Mouse (Mus musculus) adrenal gland, adult (tissue): ENCODE data around the gene Olfr1500.
"Not testable (repeated sequence)": the region's sequence is repeated elsewhere in the genome, so short reads cannot be mapped to it uniquely, and the experiment has no call there.

Source experiments
- DNase-seq, 2 experiments: peaks; one replicate each; pipeline ENCODE4 v3.0.0; 2022 to 2023; ENCODE audit warnings: low spot score in 1 of 2; ENCODE audit not compliant: inconsistent age in 2 of 2

Gene Olfr1500

DNA sequence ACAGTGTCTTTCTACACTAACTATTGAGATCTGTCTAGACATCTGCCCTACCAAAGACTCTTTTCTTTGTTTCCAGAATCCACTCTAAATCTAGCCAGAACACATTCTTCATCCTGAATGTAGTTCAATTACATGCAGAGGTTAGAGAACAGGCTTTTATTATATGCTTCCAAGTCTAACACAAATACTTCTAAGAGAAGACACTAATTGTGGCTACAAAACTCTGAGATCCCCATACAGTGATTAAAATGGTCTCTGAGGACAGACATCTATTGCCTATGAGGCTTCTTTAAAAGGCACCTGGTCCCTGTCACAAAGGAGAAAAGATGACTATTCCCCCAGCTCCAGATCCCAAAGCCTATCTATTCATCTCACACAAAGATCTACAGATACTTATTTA lies at the start of gene Olfr1500:
TSS of gene Olfr1500 (minus strand) at position 101 of the 400 bp plus-strand sequence.
- no peak for DNase-seq

DNA sequence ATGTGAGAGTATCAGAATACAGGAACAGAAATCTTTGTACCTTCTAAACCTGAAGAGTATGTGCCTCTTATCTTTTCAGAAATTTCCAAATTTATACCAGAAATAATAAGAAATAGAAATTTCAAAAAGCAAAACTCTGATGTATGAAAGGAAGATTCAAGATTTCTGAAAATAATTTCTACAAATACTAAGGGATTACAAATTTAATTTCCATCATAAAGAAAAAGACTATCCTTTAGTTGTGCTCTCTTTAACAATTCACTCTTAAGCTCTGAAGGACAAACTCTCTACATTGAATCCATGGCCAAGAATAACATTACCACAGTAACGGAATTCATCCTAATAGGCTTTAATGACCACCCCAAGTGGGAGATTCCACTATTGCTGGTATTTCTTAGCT lies 31.2 kb upstream of the Olfr1500 start, which contains the start of gene Olfr1502:
TSS of gene Olfr1502 (plus strand) at position 301 of the 400 bp plus-strand sequence.
- DNase-seq = no peak

- DNase-seq = not testable (repeated sequence)
These were observed 20.3 kb upstream of the Olfr1500 start, which contains the start of gene Olfr1501 for GRCm38 (mm10) chr19:13850592-13850991. Gene Olfr1501, minus strand, starts transcription at chr19:13850692.

- no peak for DNase-seq
These were observed 1.8 kb downstream of the Olfr1500 start for GRCm38 (mm10) chr19:13828447-13828846.

- no peak for DNase-seq
These were observed 9.4 kb downstream of the Olfr1500 start for GRCm38 (mm10) chr19:13820847-13821246.

DNA sequence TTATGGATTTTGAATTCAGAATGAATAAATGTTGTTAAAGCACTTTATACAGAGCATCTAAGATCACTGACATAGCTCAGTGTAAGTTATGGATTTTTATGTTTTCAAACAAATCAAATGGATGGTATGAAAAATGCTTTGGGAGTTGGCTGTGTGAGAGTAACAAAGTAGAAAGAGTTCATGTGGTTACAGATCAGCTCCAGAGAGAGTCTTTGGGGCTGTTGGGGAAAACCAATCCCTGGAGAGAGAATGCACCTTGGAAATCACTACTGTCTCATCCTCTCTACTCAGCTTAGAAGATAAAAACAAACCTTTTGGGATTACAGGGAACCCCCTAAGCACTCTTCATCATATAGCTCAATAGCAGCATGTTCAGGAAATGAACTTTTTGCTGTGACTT lies 10.9 kb downstream of the Olfr1500 start, which contains the start of gene Olfr1499:
TSS of gene Olfr1499 (minus strand) at position 101 of the 400 bp plus-strand sequence.
- no peak for DNase-seq

- DNase-seq = no peak
These were observed 11.5 kb downstream of the Olfr1500 start for GRCm38 (mm10) chr19:13818827-13819226.

- DNase-seq = no peak
These were observed 17.5 kb downstream of the Olfr1500 start for GRCm38 (mm10) chr19:13812823-13813222.

- not testable (repeated sequence) for DNase-seq
These were observed 24.8 kb downstream of the Olfr1500 start for GRCm38 (mm10) chr19:13805486-13805885.

DNA sequence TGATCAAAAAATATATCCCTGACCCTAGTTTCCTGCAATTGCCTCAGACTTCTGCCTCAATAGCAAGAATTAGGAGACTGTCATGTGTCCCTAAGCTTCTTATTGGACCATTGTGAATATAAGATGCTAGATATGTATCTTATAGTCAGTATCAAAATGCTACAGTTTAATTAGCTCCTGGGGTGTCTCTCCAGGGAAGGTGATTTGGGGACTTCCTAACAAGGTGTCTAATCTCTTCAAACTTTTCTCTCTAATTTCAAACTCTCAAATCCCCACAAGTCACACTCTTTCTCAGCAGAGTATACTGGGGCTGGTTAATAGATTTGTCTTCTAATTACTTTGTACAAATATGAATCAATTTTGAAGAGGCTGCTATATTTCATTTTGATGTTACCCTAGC lies 32.2 kb downstream of the Olfr1500 start, which contains the start of gene Olfr1497:
TSS of gene Olfr1497 (minus strand) at position 101 of the 400 bp plus-strand sequence.
- no peak for DNase-seq

GRCm38 (mm10) chr19:13777578-13777977 lies 52.7 kb downstream of the Olfr1500 start, which contains the start of gene Olfr1496:
Gene Olfr1496, plus strand, starts transcription at chr19:13777878.
- DNase-seq = no peak
